Mouse (Mus musculus): ENCODE measurements around the gene Dnajc2.

GRCm38 (mm10) chr5:21784161-21785052 lies 644 bp downstream of the Dnajc2 start:
- TF ChIP-seq POLR2A (IDR thresholded peaks at IDR 0.05; ENCODE audit: low read depth, low read length) (no peak), CTCF (conservative IDR thresholded peaks at IDR 0.05; ENCODE audit: insufficient read depth, insufficient read length, low read depth, low read length) (no peak)

Data from kidney, adult 2 months (tissue).